Mouse (Mus musculus): ENCODE results near the gene Dag1. TPM values are rescaled to one million over a fixed set of nuclear protein-coding genes. Genes with fewer than 3 reads are reported as not detected.
"Not testable (repeated sequence)": the region's sequence is repeated elsewhere in the genome, so short reads cannot be mapped to it uniquely, and the experiment has no call there.

The Dag1 gene
- polyA plus RNA-seq, 1 experiment from 2014 or later = 136 TPM

GRCm38 (mm10) chr9:108198621-108199020, 65.1 kb downstream of the Dag1 start:
- Histone ChIP-seq H3K4me2 (no peak overlapping the region), H3K9ac (no peak overlapping the region), H3K27ac (replicated peaks) (no peak overlapping the region), H3K4me1 (peaks cover 20% of the 10 kb centered on the region), H3K4me3 (no peak overlapping the region), H3K9me3 (no peaks in the 10 kb centered on the region), H3K27me3 (replicated peaks) (no peaks in the 10 kb centered on the region), H3K36me3 (no peaks in the 10 kb centered on the region)
- no peak for ATAC-seq (ENCODE audit: extremely low read depth, insufficient number of reproducible peaks, low FRiP score, low TSS enrichment)
- WGBS = 56% methylated on average over 4 of the region's 4 CpGs

GRCm38 (mm10) chr9:108196920-108197677, 66.7 kb downstream of the Dag1 start:
- H3K27ac ChIP-seq (replicated peaks) = no peak overlapping the region
- H3K4me2 ChIP-seq = peak overlapping the region; percentile 50
- peak overlapping the region; percentile 8 for H3K4me3 ChIP-seq
- peaks cover 8% of the 10 kb centered on the region for H3K27me3 ChIP-seq (replicated peaks)
- H3K4me1 ChIP-seq = peaks cover 20% of the 10 kb centered on the region
- H3K36me3 ChIP-seq = no peaks in the 10 kb centered on the region
- ATAC-seq (ENCODE audit: extremely low read depth, insufficient number of reproducible peaks, low FRiP score, low TSS enrichment) = no peak
- WGBS = 30% methylated on average over 24 of the region's 24 CpGs
- H3K9me3 ChIP-seq = no peaks in the 10 kb centered on the region
- peak overlapping the region; percentile 21 for H3K9ac ChIP-seq

- not testable (repeated sequence) for H3K4me2 ChIP-seq; H3K9me3 ChIP-seq; H3K36me3 ChIP-seq; H3K4me3 ChIP-seq; H3K9ac ChIP-seq; H3K27ac ChIP-seq (replicated peaks); ATAC-seq (ENCODE audit: extremely low read depth, insufficient number of reproducible peaks, low FRiP score, low TSS enrichment)
- peaks cover 15% of the 10 kb centered on the region for H3K27me3 ChIP-seq (replicated peaks)
- 63% methylated on average over 6 of the region's 6 CpGs for WGBS
- H3K4me1 ChIP-seq = peaks cover 20% of the 10 kb centered on the region
Measured at GRCm38 (mm10) chr9:108196222-108196621, 67.5 kb downstream of the Dag1 start.

GRCm38 (mm10) chr9:108189787-108190679, 73.7 kb downstream of the Dag1 start, which contains the start of gene Bsn:
Gene Bsn (minus strand): TSS chr9:108190384.
- H3K4me3 ChIP-seq = peak within 1 kb of the TSS; percentile 66
- H3K27me3 ChIP-seq (replicated peaks) = peaks cover 70% of the 10 kb centered on the region
- peak within 1 kb of the TSS; percentile 98 for H3K4me2 ChIP-seq
- no peaks in the 10 kb centered on the region for H3K9me3 ChIP-seq
- no peak for ATAC-seq (ENCODE audit: extremely low read depth, insufficient number of reproducible peaks, low FRiP score, low TSS enrichment)
- WGBS = 2% methylated on average over 63 of the region's 91 CpGs
- peak within 1 kb of the TSS; percentile 54 for H3K9ac ChIP-seq
- H3K36me3 ChIP-seq = no peaks in the 10 kb centered on the region
- H3K27ac ChIP-seq (replicated peaks) = no peak within 1 kb of the TSS
- H3K4me1 ChIP-seq = peaks cover 7% of the 10 kb centered on the region

GRCm38 (mm10) chr9:108189488-108189786, 74.3 kb downstream of the Dag1 start:
- Histone ChIP-seq H3K27ac (replicated peaks) (no peak overlapping the region), H3K27me3 (replicated peaks) (peaks cover 70% of the 10 kb centered on the region), H3K9ac (no peak overlapping the region), H3K9me3 (no peaks in the 10 kb centered on the region), H3K36me3 (no peaks in the 10 kb centered on the region), H3K4me3 (peak overlapping the region; percentile 66), H3K4me2 (peak overlapping the region; percentile 98), H3K4me1 (peaks cover 7% of the 10 kb centered on the region)
- 40% methylated on average over 5 of the region's 5 CpGs for WGBS
- ATAC-seq (ENCODE audit: extremely low read depth, insufficient number of reproducible peaks, low FRiP score, low TSS enrichment) = no peak

GRCm38 (mm10) chr9:108189023-108189422, 74.7 kb downstream of the Dag1 start:
- Histone ChIP-seq H3K9ac (no peak overlapping the region), H3K27ac (replicated peaks) (no peak overlapping the region), H3K36me3 (no peaks in the 10 kb centered on the region), H3K27me3 (replicated peaks) (peaks cover 70% of the 10 kb centered on the region), H3K4me1 (peaks cover 11% of the 10 kb centered on the region), H3K9me3 (no peaks in the 10 kb centered on the region), H3K4me2 (no peak overlapping the region), H3K4me3 (no peak overlapping the region)
- 75% methylated on average over 7 of the region's 7 CpGs for WGBS
- no peak for ATAC-seq (ENCODE audit: extremely low read depth, insufficient number of reproducible peaks, low FRiP score, low TSS enrichment)

GRCm38 (mm10) chr9:108188511-108188910, 75.2 kb downstream of the Dag1 start:
- Histone ChIP-seq H3K4me3 (no peak overlapping the region), H3K9ac (no peak overlapping the region), H3K36me3 (no peaks in the 10 kb centered on the region), H3K27ac (replicated peaks) (no peak overlapping the region), H3K4me1 (peaks cover 16% of the 10 kb centered on the region), H3K27me3 (replicated peaks) (peaks cover 70% of the 10 kb centered on the region), H3K9me3 (no peaks in the 10 kb centered on the region), H3K4me2 (no peak overlapping the region)
- ATAC-seq (ENCODE audit: extremely low read depth, insufficient number of reproducible peaks, low FRiP score, low TSS enrichment) = no peak
- WGBS = 72% methylated on average over 8 of the region's 8 CpGs

- 24% methylated on average over 6 of the region's 6 CpGs for WGBS
- H3K9ac ChIP-seq = no peak overlapping the region
- no peak overlapping the region for H3K27ac ChIP-seq (replicated peaks)
- no peak overlapping the region for H3K4me2 ChIP-seq
- peaks cover 16% of the 10 kb centered on the region for H3K4me1 ChIP-seq
- ATAC-seq (ENCODE audit: extremely low read depth, insufficient number of reproducible peaks, low FRiP score, low TSS enrichment) = no peak
- no peak overlapping the region for H3K4me3 ChIP-seq
- no peaks in the 10 kb centered on the region for H3K36me3 ChIP-seq
- H3K27me3 ChIP-seq (replicated peaks) = peaks cover 68% of the 10 kb centered on the region
- H3K9me3 ChIP-seq = no peaks in the 10 kb centered on the region
Measured at GRCm38 (mm10) chr9:108187616-108188015, 76.1 kb downstream of the Dag1 start.

- 70% methylated on average over 8 of the region's 8 CpGs for WGBS
- no peak overlapping the region for H3K9ac ChIP-seq
- H3K27ac ChIP-seq (replicated peaks) = no peak overlapping the region
- H3K36me3 ChIP-seq = no peaks in the 10 kb centered on the region
- no peak overlapping the region for H3K4me2 ChIP-seq
- peaks cover 53% of the 10 kb centered on the region for H3K27me3 ChIP-seq (replicated peaks)
- H3K4me1 ChIP-seq = peaks cover 16% of the 10 kb centered on the region
- no peak for ATAC-seq (ENCODE audit: extremely low read depth, insufficient number of reproducible peaks, low FRiP score, low TSS enrichment)
- no peaks in the 10 kb centered on the region for H3K9me3 ChIP-seq
- H3K4me3 ChIP-seq = no peak overlapping the region
Measured at GRCm38 (mm10) chr9:108185786-108186185, 78.0 kb downstream of the Dag1 start.

- H3K9ac ChIP-seq = no peak overlapping the region
- WGBS = 81% methylated on average over 19 of the region's 19 CpGs
- no peak overlapping the region for H3K4me2 ChIP-seq
- peaks cover 31% of the 10 kb centered on the region for H3K27me3 ChIP-seq (replicated peaks)
- no peak overlapping the region for H3K4me3 ChIP-seq
- H3K27ac ChIP-seq (replicated peaks) = no peak overlapping the region
- H3K36me3 ChIP-seq = no peaks in the 10 kb centered on the region
- ATAC-seq (ENCODE audit: extremely low read depth, insufficient number of reproducible peaks, low FRiP score, low TSS enrichment) = no peak
- H3K4me1 ChIP-seq = peaks cover 9% of the 10 kb centered on the region
- H3K9me3 ChIP-seq = no peaks in the 10 kb centered on the region
Measured at GRCm38 (mm10) chr9:108183531-108183994, 80.2 kb downstream of the Dag1 start.

- no peak overlapping the region for H3K27ac ChIP-seq (replicated peaks)
- no peak overlapping the region for H3K4me2 ChIP-seq
- WGBS = 65% methylated on average over 11 of the region's 11 CpGs
- no peaks in the 10 kb centered on the region for H3K36me3 ChIP-seq
- no peak for ATAC-seq (ENCODE audit: extremely low read depth, insufficient number of reproducible peaks, low FRiP score, low TSS enrichment)
- peaks cover 25% of the 10 kb centered on the region for H3K27me3 ChIP-seq (replicated peaks)
- H3K9ac ChIP-seq = no peak overlapping the region
- peaks cover 9% of the 10 kb centered on the region for H3K4me1 ChIP-seq
- no peaks in the 10 kb centered on the region for H3K9me3 ChIP-seq
- H3K4me3 ChIP-seq = no peak overlapping the region
Measured at GRCm38 (mm10) chr9:108182806-108183506, 80.8 kb downstream of the Dag1 start.

Data from heart, embryonic 13.5 days (tissue).